Mouse (Mus musculus) ES-E14 (cell line): ENCODE measurements around the gene Pip4k2b. TPM values are rescaled to one million over a fixed set of nuclear protein-coding genes. Genes with fewer than 3 reads are reported as not detected.

Experiments
- DNase-seq: peaks from one replicate; pipeline ENCODE4 v3.0.0-alpha.2; 2013; ENCODE audit warnings: low read depth, low spot score
- H3K27ac ChIP-seq: 2 replicates; pipeline ENCODE4 v1.5.1; 2012; ENCODE audit warnings: low read depth, mild to moderate bottlenecking, low read length, moderate library complexity, mixed read lengths; ENCODE audit not compliant: poor library complexity, insufficient read depth, severe bottlenecking
- H3K36me3 ChIP-seq: 2 replicates; pipeline ENCODE4 v1.6.1; 2012; ENCODE audit warnings: mild to moderate bottlenecking, low read length, moderate library complexity, mixed read lengths; ENCODE audit not compliant: control insufficient read depth, poor library complexity, insufficient read depth, severe bottlenecking
- H3K4me1 ChIP-seq, 2 experiments: fragments of 150-350 bp in 1 of 2; sonication (generic) in 1 of 2; 2 replicates each; pipeline ENCODE4 v1.6.1; 2012; ENCODE audit warnings: low read length in 2 of 2, mild to moderate bottlenecking in 1 of 2, mixed read lengths in 1 of 2; ENCODE audit not compliant: control insufficient read depth in 2 of 2, insufficient read depth in 2 of 2, poor library complexity in 1 of 2
- H3K4me3 ChIP-seq, 2 experiments: fragments of 150-350 bp in 1 of 2; sonication (generic) in 1 of 2; 2 replicates each; pipeline ENCODE4 v1.5.1; 2012; ENCODE audit warnings: low read length in 2 of 2, low read depth in 1 of 2, mild to moderate bottlenecking in 1 of 2, mixed read lengths in 1 of 2; ENCODE audit not compliant: insufficient read depth in 1 of 2, poor library complexity in 1 of 2, severe bottlenecking in 1 of 2
- H3K9ac ChIP-seq: 2 replicates; pipeline ENCODE4 v1.6.1; 2012; ENCODE audit warnings: low read depth, mild to moderate bottlenecking, low read length, mixed read lengths; ENCODE audit not compliant: poor library complexity, insufficient read depth, severe bottlenecking
- H3K9me3 ChIP-seq: fragments of 150-350 bp; sonication (generic); 2 replicates; pipeline ENCODE4 v1.6.1; 2012; ENCODE audit warnings: low read depth, mild to moderate bottlenecking, low read length; ENCODE audit not compliant: control insufficient read depth, insufficient read depth
- CHD2 ChIP-seq: IDR thresholded peaks from 2 replicates; pipeline ENCODE4 v1.6.1; 2014; ENCODE audit warnings: mild to moderate bottlenecking, low read depth, low read length, inconsistent platforms
- ZC3H11A ChIP-seq: IDR thresholded peaks from 2 replicates; pipeline ENCODE4 v1.6.1; 2012; ENCODE audit warnings: low read depth, mild to moderate bottlenecking, inconsistent platforms, low read length, borderline replicate concordance
- in situ Hi-C, 2 experiments: fragments of 600-800 bp; cut with MboI; formaldehyde crosslinking; loops; one replicate each; pipeline ENCODE4 v1.15.1; 2025; ENCODE audit warnings: low sequenced_read_pairs in 2 of 2, inconsistent platforms in 1 of 2; ENCODE audit not compliant: unreplicated experiment in 2 of 2
- total RNA-seq: library from RNA; depleted of rRNA; stranded (reverse); fragments of 300-350 nt; gene quantifications from 2 replicates; pipeline ENCODE4 v1.2.3, GENCODE M21; 2012; rRNA removed

The Pip4k2b gene
- total RNA-seq, 1 experiment = 31.3 TPM

GRCm38 (mm10) chr11:97665431-97665830, 79.1 kb downstream of the Pip4k2b start:
- H3K27ac ChIP-seq = peak overlapping the region; percentile 100; the same call in 1 of the 2 replicates
- H3K4me1 ChIP-seq = peaks cover 14 to 36% of the 10 kb centered on the region in 2 experiments
- DNase-seq = no peak
- H3K4me3 ChIP-seq = peak overlapping the region; percentile 86 to 91
- peak overlapping the region; percentile 96 for H3K9ac ChIP-seq
- TF ChIP-seq ZC3H11A (no peak), CHD2 (no peak)
- H3K36me3 ChIP-seq = peaks cover 46% of the 10 kb centered on the region
- no peaks in the 10 kb centered on the region for H3K9me3 ChIP-seq
- in situ Hi-C loops = no loop called here

Other genes with a start within 250 kb of the Pip4k2b start
- 0.36 and 0.63 TPM in 2 replicates for gene 4933428G20Rik, start 244.4 kb downstream of the Pip4k2b start, total RNA-seq
- gene Srcin1, start 168.5 kb downstream of the Pip4k2b start, total RNA-seq = 2.4 and 4.1 TPM in 2 replicates
- 100 and 109 TPM in 2 replicates for gene Epop, start 115.0 kb downstream of the Pip4k2b start, total RNA-seq
- gene Mllt6, start 81.3 kb downstream of the Pip4k2b start, total RNA-seq = 113 and 142 TPM in 2 replicates
- 49.9 and 66.0 TPM in 2 replicates for gene Cisd3, start 58.9 kb downstream of the Pip4k2b start, total RNA-seq
- gene Pcgf2, start 44.2 kb downstream of the Pip4k2b start, total RNA-seq = 20.1 and 28.4 TPM in 2 replicates
- gene Psmb3, start 41.3 kb downstream of the Pip4k2b start, total RNA-seq = 522 and 677 TPM in 2 replicates
- gene Cwc25, start 21.9 kb upstream of the Pip4k2b start, total RNA-seq = 14.0 and 18.5 TPM in 2 replicates
- 2.3 TPM in 2 replicates for gene 1700001P01Rik, start 31.2 kb upstream of the Pip4k2b start, total RNA-seq
- gene Rpl23, start 37.7 kb upstream of the Pip4k2b start, total RNA-seq = 1,213 and 1,430 TPM in 2 replicates
- gene Lasp1, start 54.3 kb upstream of the Pip4k2b start, total RNA-seq = 108 and 147 TPM in 2 replicates
- gene B230217C12Rik, start 96.1 kb upstream of the Pip4k2b start, total RNA-seq = 3.0 and 4.1 TPM in 2 replicates
- gene Fbxo47, start 139.4 kb upstream of the Pip4k2b start, total RNA-seq = 2.2 and 4.1 TPM in 2 replicates
- 2.5 and 4.3 TPM in 2 replicates for gene Plxdc1, start 241.7 kb upstream of the Pip4k2b start, total RNA-seq